Mouse (Mus musculus) kidney, embryonic 15.5 days (tissue): ENCODE measurements around the gene Hist1h3f. TPM values are rescaled to one million over a fixed set of nuclear protein-coding genes. Genes with fewer than 3 reads are reported as not detected.
A peak's percentile ranks its signal among the peaks of the same experiment; 100 is the strongest.
"Not testable (repeated sequence)": the region's sequence is repeated elsewhere in the genome, so short reads cannot be mapped to it uniquely, and the experiment has no call there.

Experiments used
- ATAC-seq: fragments of 200-750 bp; cut with Nextera tagmentation; replicated peaks from 2 replicates; pipeline ENCODE4 v1.8.0; 2017; ENCODE audit warnings: moderate TSS enrichment; ENCODE audit not compliant: low FRiP score
- H3K27ac ChIP-seq: fragments of 300-500 bp; sonication (generic); 2 replicates; pipeline ENCODE4 v1.5.1; 2015; ENCODE audit warnings: mild to moderate bottlenecking, inconsistent platforms
- H3K27me3 ChIP-seq: fragments of 300-500 bp; sonication (generic); 2 replicates; pipeline ENCODE4 v1.6.1; 2015; ENCODE audit warnings: inconsistent platforms
- H3K36me3 ChIP-seq: fragments of 300-500 bp; sonication (generic); 2 replicates; pipeline ENCODE4 v1.6.1; 2015; ENCODE audit warnings: inconsistent platforms
- H3K4me1 ChIP-seq: fragments of 300-500 bp; sonication (generic); 2 replicates; pipeline ENCODE4 v1.6.1; 2015; ENCODE audit warnings: inconsistent platforms
- H3K4me2 ChIP-seq: fragments of 300-500 bp; sonication (generic); 2 replicates; pipeline ENCODE4 v1.6.1; 2015; ENCODE audit warnings: moderate library complexity, mild to moderate bottlenecking, inconsistent platforms
- H3K4me3 ChIP-seq: fragments of 300-500 bp; sonication (generic); replicated peaks from 2 replicates; pipeline ENCODE4 v1.5.1; 2015; ENCODE audit warnings: mild to moderate bottlenecking, inconsistent platforms
- H3K9ac ChIP-seq: fragments of 300-500 bp; sonication (generic); 2 replicates; pipeline ENCODE4 v1.6.1; 2015; ENCODE audit warnings: mild to moderate bottlenecking, inconsistent platforms
- H3K9me3 ChIP-seq: fragments of 300-500 bp; sonication (generic); replicated peaks from 2 replicates; pipeline ENCODE4 v1.6.1; 2016; ENCODE audit warnings: inconsistent platforms
- WGBS: fragments of 180-500 bp; shearing (Covaris S2); methylation state at CpG from one replicate; pipeline ENCODE4 v1.1.7; 2015; ENCODE audit warnings: mixed read lengths; 5-methylcytosine and 5-hydroxymethylcytosine counted together
- polyA plus RNA-seq: library from polyadenylated mRNA; unstranded; fragments of >200 nt; fragmentation: Nextera tagmentation; extraction: Ambion mirVana; gene quantifications from 2 replicates; pipeline ENCODE4 v1.2.1, GENCODE M21; 2015

Hist1h3f gene
- polyA plus RNA-seq, 1 experiment from 2014 or later: 1.3 TPM

DNA sequence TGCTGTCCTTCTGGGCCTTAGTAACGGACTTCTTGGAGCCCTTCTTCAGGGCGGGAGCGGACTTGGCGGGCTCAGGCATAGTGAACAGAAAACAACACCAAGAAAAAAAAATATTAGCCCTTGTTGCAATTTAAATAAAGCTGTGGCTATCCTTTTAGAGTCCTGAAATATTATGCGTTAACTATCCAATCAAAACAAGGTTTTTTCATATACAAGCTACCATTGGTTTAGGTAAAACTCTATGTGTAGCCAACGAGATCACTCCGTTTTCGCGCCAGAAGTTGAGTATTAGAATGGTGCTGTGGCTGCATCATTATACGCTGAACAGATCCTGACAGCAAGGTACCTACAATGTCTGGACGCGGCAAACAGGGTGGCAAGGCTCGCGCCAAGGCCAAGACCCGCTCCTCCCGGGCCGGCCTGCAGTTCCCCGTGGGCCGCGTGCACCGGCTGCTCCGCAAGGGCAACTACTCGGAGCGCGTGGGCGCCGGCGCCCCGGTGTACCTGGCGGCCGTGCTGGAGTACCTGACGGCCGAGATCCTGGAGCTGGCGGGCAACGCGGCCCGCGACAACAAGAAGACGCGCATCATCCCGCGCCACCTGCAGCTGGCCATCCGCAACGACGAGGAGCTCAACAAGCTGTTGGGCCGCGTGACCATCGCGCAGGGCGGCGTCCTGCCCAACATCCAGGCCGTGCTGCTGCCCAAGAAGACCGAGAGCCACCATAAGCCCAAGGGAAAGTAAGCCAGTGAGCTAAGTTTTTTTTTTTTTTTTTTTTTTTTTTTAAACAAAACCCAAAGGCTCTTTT, 10.1 kb upstream of the Hist1h3f start, which contains the start of gene Hist1h2af:
Gene Hist1h2af (plus strand): TSS at position 347 of the 808 bp plus-strand sequence.
- peak; percentile 63 for ATAC-seq
- under 1% methylated on average over 28 of the region's 53 CpGs for WGBS

GRCm38 (mm10) chr13:23534368-23535131, 9.3 kb upstream of the Hist1h3f start:
- H3K27me3 ChIP-seq: no peaks in the 10 kb centered on the region
- H3K9me3 ChIP-seq: no peaks in the 10 kb centered on the region
- peak overlapping the region; percentile 40 for H3K9ac ChIP-seq
- under 1% methylated on average over 15 of the region's 15 CpGs for WGBS
- peak overlapping the region; percentile 56 for H3K4me3 ChIP-seq
- 0 out of 2 replicates have a peak, but pooled peaks have one; percentile 13 for ATAC-seq
- no peaks in the 10 kb centered on the region for H3K36me3 ChIP-seq
- H3K4me2 ChIP-seq: peak overlapping the region; percentile 58
- H3K27ac ChIP-seq: peak overlapping the region; percentile 98
- H3K4me1 ChIP-seq: peaks cover 40% of the 10 kb centered on the region

More for the DNA sequence above, 10.1 kb upstream of the Hist1h3f start, which contains the start of gene Hist1h2af:
- peaks cover 45% of the 10 kb centered on the region for H3K4me1 ChIP-seq
- H3K4me3 ChIP-seq: peak within 1 kb of the TSS; percentile 56
- H3K9me3 ChIP-seq, H3K27me3 ChIP-seq, H3K36me3 ChIP-seq: not testable (repeated sequence)
- H3K27ac ChIP-seq: peak within 1 kb of the TSS; percentile 98
- H3K4me2 ChIP-seq: peak within 1 kb of the TSS; percentile 58
- H3K9ac ChIP-seq: peak within 1 kb of the TSS; percentile 47

DNA sequence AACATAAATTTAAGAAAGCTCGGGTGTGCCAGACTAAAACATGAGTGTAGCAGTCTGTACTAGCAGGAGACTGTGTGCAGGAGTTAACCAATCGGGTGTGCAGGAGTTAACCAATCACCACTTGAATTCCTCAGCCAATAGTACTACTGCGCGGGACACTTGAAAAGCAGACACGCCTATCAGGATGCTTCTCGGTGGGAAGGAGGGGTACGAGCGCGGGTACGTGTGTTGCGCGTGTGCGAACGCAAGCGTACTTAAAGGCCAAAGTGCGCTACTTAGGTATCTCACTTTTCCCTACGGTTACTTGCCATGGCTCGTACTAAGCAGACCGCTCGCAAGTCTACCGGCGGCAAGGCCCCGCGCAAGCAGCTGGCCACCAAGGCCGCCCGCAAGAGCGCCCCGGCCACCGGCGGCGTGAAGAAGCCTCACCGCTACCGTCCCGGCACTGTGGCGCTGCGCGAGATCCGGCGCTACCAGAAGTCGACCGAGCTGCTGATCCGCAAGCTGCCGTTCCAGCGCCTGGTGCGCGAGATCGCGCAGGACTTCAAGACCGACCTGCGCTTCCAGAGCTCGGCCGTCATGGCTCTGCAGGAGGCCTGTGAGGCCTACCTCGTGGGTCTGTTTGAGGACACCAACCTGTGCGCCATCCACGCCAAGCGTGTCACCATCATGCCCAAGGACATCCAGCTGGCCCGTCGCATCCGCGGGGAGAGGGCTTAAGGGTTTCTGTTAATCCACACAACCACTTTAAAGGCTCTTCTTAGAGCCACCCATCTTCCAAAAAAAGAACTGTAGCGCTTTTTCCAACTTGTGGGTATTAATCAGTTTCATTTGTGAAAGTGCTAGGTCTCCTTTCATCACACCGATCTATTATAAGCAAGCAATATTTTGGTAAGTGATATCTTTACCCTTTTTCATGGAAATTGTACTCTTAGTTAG, 8.4 kb upstream of the Hist1h3f start, which contains the start of gene Hist1h3g:
Gene Hist1h3g (plus strand): TSS at position 286 of the 939 bp plus-strand sequence.
- not testable (repeated sequence) for H3K36me3 ChIP-seq, H3K27me3 ChIP-seq, H3K9me3 ChIP-seq
- WGBS: under 1% methylated on average over 50 of the region's 62 CpGs
- peak within 1 kb of the TSS; percentile 56 for H3K4me3 ChIP-seq
- H3K27ac ChIP-seq: peak within 1 kb of the TSS; percentile 98
- ATAC-seq: peak; percentile 94
- H3K4me2 ChIP-seq: peak within 1 kb of the TSS; percentile 58
- peak within 1 kb of the TSS; percentile 57 for H3K9ac ChIP-seq
- H3K4me1 ChIP-seq: peaks cover 42% of the 10 kb centered on the region

- Histone ChIP-seq H3K4me1 (peaks cover 46% of the 10 kb centered on the region), H3K9me3 (no peaks in the 10 kb centered on the region), H3K9ac (peak overlapping the region; percentile 57), H3K27ac (peak overlapping the region; percentile 98), H3K4me3 (peak overlapping the region; percentile 56), H3K27me3 (no peaks in the 10 kb centered on the region), H3K4me2 (peak overlapping the region; percentile 58), H3K36me3 (no peaks in the 10 kb centered on the region)
- ATAC-seq: no peak
- 13% methylated on average over 7 of the region's 7 CpGs for WGBS
Observed at GRCm38 (mm10) chr13:23536076-23536822, 7.6 kb upstream of the Hist1h3f start.

DNA sequence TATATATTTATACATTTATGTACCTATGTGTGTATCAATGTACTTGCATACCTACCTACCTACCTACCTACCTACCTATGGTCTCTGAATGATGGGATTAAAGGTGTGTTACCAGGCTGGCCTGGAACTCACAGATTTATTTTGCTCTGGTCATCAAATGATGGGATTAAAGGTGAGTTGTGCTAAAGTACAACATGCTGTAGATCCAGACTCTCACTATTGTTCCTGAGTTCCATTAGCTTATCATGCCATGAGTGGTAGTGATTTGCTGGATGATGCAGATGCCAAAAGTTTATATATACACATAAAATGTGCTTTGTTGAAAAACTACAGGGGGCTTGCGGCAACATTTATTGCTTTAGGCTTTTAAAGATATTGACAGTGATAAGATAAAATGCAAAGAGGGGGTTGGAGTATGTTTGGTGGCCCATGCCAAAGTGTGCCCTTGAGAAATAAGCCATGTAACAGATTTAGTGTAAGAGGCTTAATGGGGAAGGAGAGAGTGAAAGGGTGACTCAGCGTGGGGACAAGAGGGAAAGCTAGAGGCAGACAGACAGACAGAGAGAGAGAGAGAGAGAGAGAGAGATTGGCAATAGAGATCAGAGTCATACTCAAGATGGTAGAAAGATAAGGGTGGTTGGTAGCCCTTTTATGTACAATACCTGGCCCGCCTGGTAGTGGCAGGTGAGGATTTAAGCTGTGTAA, 6.7 kb upstream of the Hist1h3f start:
- H3K4me2 ChIP-seq: peak overlapping the region; percentile 58
- no peaks in the 10 kb centered on the region for H3K36me3 ChIP-seq
- ATAC-seq: no peak
- no peak overlapping the region for H3K9ac ChIP-seq
- peak overlapping the region; percentile 56 for H3K4me3 ChIP-seq
- no peaks in the 10 kb centered on the region for H3K27me3 ChIP-seq
- 73% methylated on average over 3 of the region's 3 CpGs for WGBS
- no peaks in the 10 kb centered on the region for H3K9me3 ChIP-seq
- 0 out of 2 replicates have a peak overlapping the region, but pooled peaks have one; percentile 13 for H3K27ac ChIP-seq
- peaks cover 45% of the 10 kb centered on the region for H3K4me1 ChIP-seq

GRCm38 (mm10) chr13:23538249-23538648, 5.6 kb upstream of the Hist1h3f start:
- no peak for ATAC-seq
- H3K4me1 ChIP-seq: peaks cover 41% of the 10 kb centered on the region
- no peaks in the 10 kb centered on the region for H3K27me3 ChIP-seq
- no peak overlapping the region for H3K9ac ChIP-seq
- 0 out of 2 replicates have a peak overlapping the region, but pooled peaks have one; percentile 2 for H3K4me2 ChIP-seq
- 0 out of 2 replicates have a peak overlapping the region, but pooled peaks have one; percentile 18 for H3K27ac ChIP-seq
- H3K9me3 ChIP-seq: no peaks in the 10 kb centered on the region
- 74% methylated on average over 5 of the region's 5 CpGs for WGBS
- no peaks in the 10 kb centered on the region for H3K36me3 ChIP-seq
- no peak overlapping the region for H3K4me3 ChIP-seq

GRCm38 (mm10) chr13:23539821-23540220, 4.0 kb upstream of the Hist1h3f start:
- 85% methylated on average over 1 of the region's 1 CpGs for WGBS

DNA sequence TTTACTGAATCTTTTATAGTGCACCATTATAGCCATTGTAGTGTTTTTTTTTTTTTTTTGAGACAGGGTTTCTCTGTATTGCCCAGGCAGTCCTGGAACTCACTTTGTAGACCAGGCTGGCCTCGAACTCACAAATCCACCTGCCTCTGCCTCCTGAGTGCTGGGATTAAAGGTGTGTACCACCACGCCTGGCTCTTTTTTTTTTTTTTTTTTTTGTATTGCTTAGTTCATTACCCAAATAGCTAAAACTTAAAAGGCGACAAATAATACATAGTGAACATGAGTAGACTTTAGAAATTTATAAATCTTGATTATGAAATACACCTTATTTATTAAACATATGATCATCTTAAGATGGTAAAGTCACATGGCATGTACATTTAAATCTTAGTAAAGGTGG, 2.4 kb upstream of the Hist1h3f start:
- Histone ChIP-seq H3K4me2 (no peak overlapping the region), H3K27ac (no peak overlapping the region), H3K9me3 (no peaks in the 10 kb centered on the region), H3K4me1 (peaks cover 28% of the 10 kb centered on the region), H3K4me3 (no peak overlapping the region), H3K9ac (no peak overlapping the region), H3K36me3 (no peaks in the 10 kb centered on the region), H3K27me3 (no peaks in the 10 kb centered on the region)
- ATAC-seq: no peak
- WGBS: 87% methylated on average over 3 of the region's 3 CpGs

More at GRCm38 (mm10) chr13:23539821-23540220, 4.0 kb upstream of the Hist1h3f start:
- H3K4me2 ChIP-seq, H3K4me3 ChIP-seq, H3K36me3 ChIP-seq, H3K9me3 ChIP-seq, H3K27me3 ChIP-seq, H3K9ac ChIP-seq, ATAC-seq, H3K27ac ChIP-seq: not testable (repeated sequence)
- H3K4me1 ChIP-seq: peaks cover 35% of the 10 kb centered on the region

- H3K4me3 ChIP-seq: peak overlapping the region; percentile 52
- not testable (repeated sequence) for H3K36me3 ChIP-seq, H3K9me3 ChIP-seq, ATAC-seq, H3K27me3 ChIP-seq
- peaks cover 20% of the 10 kb centered on the region; the same call in 1 of the 2 replicates for H3K4me1 ChIP-seq
- WGBS: 5% methylated on average over 3 of the region's 3 CpGs
- peak overlapping the region; percentile 57 for H3K9ac ChIP-seq
- peak overlapping the region; percentile 74 for H3K4me2 ChIP-seq
- peak overlapping the region; percentile 96 for H3K27ac ChIP-seq
Observed at GRCm38 (mm10) chr13:23542225-23542980, 1.4 kb upstream of the Hist1h3f start.
